Mouse (Mus musculus): ENCODE measurements around the gene Pced1b.

The Pced1b gene

GRCm38 (mm10) chr15:97287436-97288143 lies 40.7 kb downstream of the Pced1b start:
- DNase-seq (ENCODE audit: low spot score), result no peak

GRCm38 (mm10) chr15:97288690-97289089 lies 41.8 kb downstream of the Pced1b start:
- DNase-seq (ENCODE audit: low spot score), result no peak

GRCm38 (mm10) chr15:97289176-97289575 lies 42.3 kb downstream of the Pced1b start:
- no peak for DNase-seq (ENCODE audit: low spot score)

GRCm38 (mm10) chr15:97290351-97290750 lies 43.4 kb downstream of the Pced1b start:
- no peak for DNase-seq (ENCODE audit: low spot score)

- no peak for DNase-seq (ENCODE audit: low spot score)
Observed at GRCm38 (mm10) chr15:97291291-97292050, 44.6 kb downstream of the Pced1b start.

- no peak for DNase-seq (ENCODE audit: low spot score)
Observed at GRCm38 (mm10) chr15:97307935-97308334, 61.0 kb downstream of the Pced1b start.

- no peak for DNase-seq (ENCODE audit: low spot score)
Observed at GRCm38 (mm10) chr15:97309533-97309932, 62.6 kb downstream of the Pced1b start.

GRCm38 (mm10) chr15:97310251-97310650 lies 63.3 kb downstream of the Pced1b start:
- no peak for DNase-seq (ENCODE audit: low spot score)

GRCm38 (mm10) chr15:97311211-97311610 lies 64.3 kb downstream of the Pced1b start:
- DNase-seq (ENCODE audit: low spot score), result no peak

- no peak for DNase-seq (ENCODE audit: low spot score)
Observed at GRCm38 (mm10) chr15:97311937-97312336, 65.0 kb downstream of the Pced1b start.

- no peak for DNase-seq (ENCODE audit: low spot score)
Observed at GRCm38 (mm10) chr15:97314720-97315421, 68.0 kb downstream of the Pced1b start.

- no peak for DNase-seq (ENCODE audit: low spot score)
Observed at GRCm38 (mm10) chr15:97315422-97315757, 68.5 kb downstream of the Pced1b start.

GRCm38 (mm10) chr15:97318365-97319001 lies 71.6 kb downstream of the Pced1b start:
- DNase-seq (ENCODE audit: low spot score), result no peak

- no peak for DNase-seq (ENCODE audit: low spot score)
Observed at GRCm38 (mm10) chr15:97322821-97323220, 75.9 kb downstream of the Pced1b start.

GRCm38 (mm10) chr15:97323466-97323865 lies 76.6 kb downstream of the Pced1b start:
- DNase-seq (ENCODE audit: low spot score), result no peak

- DNase-seq (ENCODE audit: low spot score), result no peak
Observed at GRCm38 (mm10) chr15:97324311-97324710, 77.4 kb downstream of the Pced1b start.

GRCm38 (mm10) chr15:97327500-97328081 lies 80.7 kb downstream of the Pced1b start:
- peak; percentile 71 for DNase-seq (ENCODE audit: low spot score)

GRCm38 (mm10) chr15:97332582-97332981 lies 85.7 kb downstream of the Pced1b start:
- no peak for DNase-seq (ENCODE audit: low spot score)

- peak; percentile 66 for DNase-seq (ENCODE audit: low spot score)
Observed at GRCm38 (mm10) chr15:97337636-97338352, 90.9 kb downstream of the Pced1b start.

- no peak for DNase-seq (ENCODE audit: low spot score)
Observed at GRCm38 (mm10) chr15:97338377-97339060, 91.6 kb downstream of the Pced1b start.

GRCm38 (mm10) chr15:97342336-97342735 lies 95.4 kb downstream of the Pced1b start:
- DNase-seq (ENCODE audit: low spot score), result no peak

Measured in c-Kit-positive CD71-positive TER-119-positive erythroid progenitor cells, embryonic 14.5 days (primary cell).